Mouse (Mus musculus) embryonic fibroblast, embryonic 13.5 days (primary cell): ENCODE data around the gene Mms19. TPM values are rescaled to one million over a fixed set of nuclear protein-coding genes. Genes with fewer than 3 reads are reported as not detected.
"Not testable (repeated sequence)": the region's sequence is repeated elsewhere in the genome, so short reads cannot be mapped to it uniquely, and the experiment has no call there.

ENCODE experiments used
- H3K27ac ChIP-seq: 2 replicates; pipeline ENCODE4 v1.5.1; 2012; ENCODE audit warnings: low read length, control low read depth, inconsistent platforms; ENCODE audit not compliant: insufficient read depth
- H3K4me1 ChIP-seq: 2 replicates; pipeline ENCODE4 v1.6.1; 2011; ENCODE audit warnings: low read length; ENCODE audit not compliant: control insufficient read depth, insufficient read depth
- H3K4me3 ChIP-seq: 2 replicates; pipeline ENCODE4 v1.5.1; 2011; ENCODE audit warnings: mild to moderate bottlenecking, control low read depth, low read length; ENCODE audit not compliant: insufficient read depth
- CTCF ChIP-seq: IDR thresholded peaks from 2 replicates; pipeline ENCODE4 v1.5.1; 2011; ENCODE audit warnings: mild to moderate bottlenecking, control low read depth, low read length, moderate library complexity, borderline replicate concordance; ENCODE audit not compliant: insufficient read depth
- POLR2A ChIP-seq: IDR thresholded peaks from 2 replicates; pipeline ENCODE4 v1.6.1; 2011; ENCODE audit warnings: low read depth, mild to moderate bottlenecking, control low read depth, low read length, moderate library complexity
- polyA plus RNA-seq: library from polyadenylated mRNA; stranded (reverse); fragments of >200 nt; gene quantifications from 2 replicates; pipeline ENCODE4 v1.2.4, GENCODE M21; 2011; ENCODE audit warnings: low read depth; ENCODE audit not compliant: missing spikeins, insufficient read length

Gene Mms19
- polyA plus RNA-seq, 1 experiment: 53.2 TPM

DNA sequence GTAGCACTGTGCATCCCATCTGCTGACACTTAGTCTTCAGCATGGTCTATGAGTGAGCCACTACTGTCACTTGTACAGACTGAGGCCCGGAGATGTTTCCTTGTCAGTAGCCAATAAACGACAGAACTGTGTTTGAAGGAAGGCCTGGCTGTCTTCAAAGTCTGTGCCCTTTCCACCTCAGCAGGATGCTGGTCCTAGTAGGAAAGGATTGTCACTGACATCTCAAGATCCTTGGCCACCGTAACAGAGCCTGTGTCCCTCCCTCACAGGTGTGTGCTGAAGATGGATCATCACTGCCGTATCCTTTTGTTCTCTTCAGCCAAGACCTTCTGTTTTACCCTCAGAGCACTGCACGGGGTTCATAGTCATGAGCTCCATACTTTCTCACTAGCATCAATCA is 42.4 kb downstream of the Mms19 start:
- no peak for TF ChIP-seq POLR2A
- no peak for TF ChIP-seq CTCF
- no peak overlapping the region for H3K27ac ChIP-seq
- peaks cover 2% of the 10 kb centered on the region; the same call in 1 of the 2 replicates for H3K4me1 ChIP-seq
- no peak overlapping the region for H3K4me3 ChIP-seq

GRCm38 (mm10) chr19:41935921-41936320 is 45.0 kb downstream of the Mms19 start:
- H3K27ac ChIP-seq: peak overlapping the region; percentile 82
- H3K4me1 ChIP-seq: peaks cover 6% of the 10 kb centered on the region; the same call in 1 of the 2 replicates
- no peak for TF ChIP-seq CTCF
- H3K4me3 ChIP-seq: no peak overlapping the region

GRCm38 (mm10) chr19:41934124-41934523 is 46.8 kb downstream of the Mms19 start:
- H3K27ac ChIP-seq: no peak overlapping the region
- TF ChIP-seq POLR2A: no peak
- no peak for TF ChIP-seq CTCF

DNA sequence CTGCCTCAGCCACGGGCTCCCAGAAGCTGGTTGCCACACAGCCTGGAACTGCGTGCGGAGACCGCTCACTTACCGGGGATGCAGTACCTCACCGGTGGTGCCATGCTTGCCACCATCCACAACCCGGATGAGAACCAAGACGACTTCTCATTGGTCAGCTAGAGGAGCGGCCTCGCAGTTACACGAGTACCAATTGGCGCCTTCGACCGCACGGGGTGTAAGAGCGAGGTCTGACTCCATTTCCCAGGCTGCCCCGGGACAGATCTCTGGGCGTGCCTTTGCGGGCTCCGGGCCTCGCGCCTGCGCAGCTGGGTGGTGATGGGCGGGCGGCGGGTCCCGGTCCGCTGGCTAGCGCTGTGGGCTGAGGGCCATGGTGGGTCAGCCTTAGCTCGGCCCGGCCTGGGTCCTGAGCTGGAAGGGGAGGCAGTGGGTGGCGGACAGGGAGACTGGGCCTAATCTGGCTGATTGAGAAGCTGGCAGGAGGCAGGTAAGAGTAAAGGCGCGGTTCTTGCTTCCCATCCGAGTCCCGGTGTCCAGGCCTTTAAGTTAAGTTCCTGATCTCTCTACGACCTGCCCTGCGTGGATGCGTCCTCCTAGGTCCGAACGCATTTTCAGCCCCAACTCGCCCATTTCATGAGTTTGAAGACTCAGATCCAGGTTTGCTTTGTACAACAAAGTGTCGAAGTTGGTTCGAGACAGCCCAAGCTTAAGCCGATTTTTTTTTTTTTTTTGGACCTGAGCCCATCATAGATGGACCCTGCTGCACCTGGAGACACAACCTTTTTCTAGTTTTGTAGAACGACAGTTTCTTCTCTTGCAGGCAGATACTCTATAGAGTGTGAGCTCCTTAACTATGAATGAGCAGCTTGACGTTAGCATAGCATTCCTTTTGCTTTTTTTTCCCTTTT is 47.5 kb downstream of the Mms19 start, which contains the start of the genes Exosc1 and Zdhhc16:
TSS of gene Exosc1 (minus strand) at position 245 of the 908 bp plus-strand sequence.
TSS of gene Zdhhc16 (plus strand) at position 302 of the 908 bp plus-strand sequence.
- H3K4me1 ChIP-seq: peaks cover 6% of the 10 kb centered on the region; the same call in 1 of the 2 replicates
- peak within 1 kb of the TSS; percentile 85 for H3K4me3 ChIP-seq
- H3K27ac ChIP-seq: peak within 1 kb of the TSS; percentile 7; the same call in 1 of the 2 replicates
- TF ChIP-seq POLR2A: peak; percentile 72
- TF ChIP-seq CTCF: no peak

More at GRCm38 (mm10) chr19:41934124-41934523, 46.8 kb downstream of the Mms19 start:
- Histone ChIP-seq H3K4me3 (peak overlapping the region; percentile 81), H3K4me1 (peaks cover 6% of the 10 kb centered on the region; the same call in 1 of the 2 replicates)

GRCm38 (mm10) chr19:41932686-41933085 is 48.3 kb downstream of the Mms19 start:
- TF ChIP-seq CTCF (no peak), POLR2A (no peak)
- Histone ChIP-seq H3K4me3 (peak overlapping the region; percentile 85), H3K4me1 (peaks cover 6% of the 10 kb centered on the region; the same call in 1 of the 2 replicates), H3K27ac (no peak overlapping the region)

GRCm38 (mm10) chr19:41920412-41921067 is 60.4 kb downstream of the Mms19 start:
- no peak overlapping the region for H3K4me3 ChIP-seq
- H3K27ac ChIP-seq: no peak overlapping the region
- no peak for TF ChIP-seq POLR2A
- no peak for TF ChIP-seq CTCF
- no peaks in the 10 kb centered on the region for H3K4me1 ChIP-seq

- no peak overlapping the region for H3K27ac ChIP-seq
- H3K4me1 ChIP-seq: peaks cover 2% of the 10 kb centered on the region; the same call in 1 of the 2 replicates
- TF ChIP-seq CTCF (no peak), POLR2A (no peak)
- no peak overlapping the region for H3K4me3 ChIP-seq
These were observed 61.5 kb downstream of the Mms19 start for GRCm38 (mm10) chr19:41919471-41919870.

GRCm38 (mm10) chr19:41916853-41917252 is 64.1 kb downstream of the Mms19 start:
- TF ChIP-seq POLR2A: no peak
- TF ChIP-seq CTCF: no peak
- H3K4me3 ChIP-seq: no peak overlapping the region
- peaks cover 2% of the 10 kb centered on the region for H3K4me1 ChIP-seq
- H3K27ac ChIP-seq: no peak overlapping the region

GRCm38 (mm10) chr19:41915294-41915693 is 65.7 kb downstream of the Mms19 start:
- Histone ChIP-seq H3K4me1 (peaks cover 2% of the 10 kb centered on the region), H3K4me3 (no peak overlapping the region), H3K27ac (no peak overlapping the region)
- no peak for TF ChIP-seq POLR2A
- TF ChIP-seq CTCF: no peak

- H3K4me3 ChIP-seq: peak overlapping the region; percentile 96
- H3K27ac ChIP-seq, H3K4me1 ChIP-seq: not testable (repeated sequence)
These were observed 66.4 kb downstream of the Mms19 start for GRCm38 (mm10) chr19:41914592-41914882.
